Mouse (Mus musculus) kidney, postnatal 0 days (tissue): ENCODE data around the gene Tgm3. TPM values are rescaled to one million over a fixed set of nuclear protein-coding genes. Genes with fewer than 3 reads are reported as not detected.

Experiments
- ATAC-seq: fragments of 200-750 bp; cut with Nextera tagmentation; replicated peaks from 2 replicates; pipeline ENCODE4 v1.8.0; 2017; ENCODE audit warnings: low read depth, moderate number of reproducible peaks, moderate TSS enrichment, moderate library complexity; ENCODE audit not compliant: low FRiP score
- DNase-seq: peaks from one replicate; pipeline ENCODE4 v3.0.0-alpha.2; 2016; ENCODE audit warnings: low spot score
- H3K27ac ChIP-seq: fragments of 300-500 bp; sonication (generic); 2 replicates; pipeline ENCODE4 v1.5.1; 2014; ENCODE audit warnings: mild to moderate bottlenecking
- H3K27me3 ChIP-seq: fragments of 300-500 bp; sonication (generic); 2 replicates; pipeline ENCODE4 v1.6.1; 2014; ENCODE audit warnings: low read length, mixed read lengths; ENCODE audit not compliant: insufficient read depth
- H3K36me3 ChIP-seq: fragments of 300-500 bp; sonication (generic); 2 replicates; pipeline ENCODE4 v1.6.1; 2014; ENCODE audit warnings: low read length, mixed read lengths; ENCODE audit not compliant: insufficient read depth
- H3K4me1 ChIP-seq: fragments of 300-500 bp; sonication (generic); replicated peaks from 2 replicates; pipeline ENCODE4 v1.6.1; 2014; ENCODE audit warnings: antibody characterized with exemption, low read length, mixed read lengths; ENCODE audit not compliant: insufficient read depth
- H3K4me2 ChIP-seq: fragments of 300-500 bp; sonication (generic); 2 replicates; pipeline ENCODE4 v1.6.1; 2014; ENCODE audit warnings: mild to moderate bottlenecking, low read length, moderate library complexity, mixed read lengths
- H3K4me3 ChIP-seq: fragments of 300-500 bp; sonication (generic); replicated peaks from 2 replicates; pipeline ENCODE4 v1.5.1; 2014; ENCODE audit warnings: low read depth, low read length
- H3K9ac ChIP-seq: fragments of 300-500 bp; sonication (generic); 2 replicates; pipeline ENCODE4 v1.6.1; 2014; ENCODE audit warnings: low read depth, low read length
- H3K9me3 ChIP-seq: fragments of 300-500 bp; sonication (generic); replicated peaks from 2 replicates; pipeline ENCODE4 v1.6.1; 2016; ENCODE audit warnings: low read length, inconsistent platforms, mixed read lengths
- CTCF ChIP-seq: IDR thresholded peaks from 2 replicates; pipeline ENCODE4 v1.5.1; 2016; ENCODE audit warnings: antibody characterized with exemption, low read depth, mild to moderate bottlenecking, moderate library complexity
- WGBS: fragments of 180-500 bp; shearing (Covaris S2); extraction: QIAGEN DNeasy Blood & Tissue Kit; methylation state at CpG from one replicate; pipeline ENCODE4 v1.1.7; 2014; 5-methylcytosine and 5-hydroxymethylcytosine counted together
- polyA plus RNA-seq: library from polyadenylated mRNA; unstranded; fragments of >200 nt; fragmentation: Nextera tagmentation; extraction: Ambion mirVana; gene quantifications from 2 replicates; pipeline ENCODE4 v1.2.1, GENCODE M21; 2015

The Tgm3 gene
- polyA plus RNA-seq, 1 experiment from 2014 or later, result not detected

GRCm38 (mm10) chr2:130029826-130030225 is 17.7 kb downstream of the Tgm3 start:
- Histone ChIP-seq H3K27me3 (no peaks in the 10 kb centered on the region), H3K4me3 (no peak overlapping the region), H3K9me3 (no peaks in the 10 kb centered on the region), H3K27ac (no peak overlapping the region), H3K4me2 (no peak overlapping the region), H3K4me1 (no peaks in the 10 kb centered on the region), H3K9ac (no peak overlapping the region), H3K36me3 (no peaks in the 10 kb centered on the region)
- 84% methylated on average over 11 of the region's 11 CpGs for WGBS
- TF ChIP-seq CTCF, result no peak
- ATAC-seq (no peak), DNase-seq (no peak)

GRCm38 (mm10) chr2:130032661-130033060 is 20.5 kb downstream of the Tgm3 start:
- Histone ChIP-seq H3K9ac (no peak overlapping the region), H3K4me1 (no peaks in the 10 kb centered on the region), H3K4me2 (no peak overlapping the region), H3K27me3 (no peaks in the 10 kb centered on the region), H3K36me3 (no peaks in the 10 kb centered on the region), H3K4me3 (no peak overlapping the region), H3K27ac (no peak overlapping the region), H3K9me3 (no peaks in the 10 kb centered on the region)
- WGBS, result 62% methylated on average over 3 of the region's 3 CpGs
- ATAC-seq, result no peak
- no peak for TF ChIP-seq CTCF
- DNase-seq, result no peak

GRCm38 (mm10) chr2:130036846-130037245 is 24.7 kb downstream of the Tgm3 start:
- TF ChIP-seq CTCF, result no peak
- Histone ChIP-seq H3K27ac (no peak overlapping the region), H3K9ac (no peak overlapping the region), H3K4me1 (no peaks in the 10 kb centered on the region), H3K4me3 (no peak overlapping the region), H3K36me3 (no peaks in the 10 kb centered on the region), H3K9me3 (no peaks in the 10 kb centered on the region), H3K4me2 (no peak overlapping the region), H3K27me3 (no peaks in the 10 kb centered on the region)
- ATAC-seq (no peak), DNase-seq (no peak)
- WGBS, result 69% methylated on average over 8 of the region's 8 CpGs

DNA sequence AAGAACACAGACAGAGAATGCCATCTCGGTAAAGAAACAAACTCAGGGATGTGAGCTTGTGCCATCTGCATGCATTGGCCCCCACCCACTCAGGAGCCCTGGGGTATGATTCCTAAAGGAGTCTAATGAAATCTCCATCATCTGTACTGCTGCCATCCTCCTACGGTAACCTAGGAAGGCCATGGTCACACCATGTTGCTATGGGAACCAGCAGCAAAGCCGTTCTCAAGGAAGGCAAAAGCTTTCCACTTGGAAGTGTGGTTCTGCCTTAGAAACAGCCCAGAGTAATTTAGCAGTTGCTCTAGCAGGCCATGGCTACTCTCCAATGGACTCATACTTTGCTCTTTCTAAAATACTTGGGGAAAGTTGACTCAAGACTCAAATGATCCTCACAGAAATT is 26.8 kb downstream of the Tgm3 start:
- ATAC-seq (no peak), DNase-seq (no peak)
- Histone ChIP-seq H3K27me3 (no peaks in the 10 kb centered on the region), H3K9me3 (no peaks in the 10 kb centered on the region), H3K4me3 (no peak overlapping the region), H3K27ac (no peak overlapping the region), H3K36me3 (no peaks in the 10 kb centered on the region), H3K4me1 (no peaks in the 10 kb centered on the region), H3K9ac (no peak overlapping the region), H3K4me2 (no peak overlapping the region)
- no peak for TF ChIP-seq CTCF
- WGBS, result 42% methylated on average over 3 of the region's 3 CpGs

GRCm38 (mm10) chr2:130040190-130040886 is 28.2 kb downstream of the Tgm3 start:
- ATAC-seq, result no peak
- Histone ChIP-seq H3K9ac (no peak overlapping the region), H3K4me3 (no peak overlapping the region)

GRCm38 (mm10) chr2:130043835-130044234 is 31.7 kb downstream of the Tgm3 start:
- WGBS, result 79% methylated on average over 4 of the region's 4 CpGs
- ATAC-seq, result no peak
- Histone ChIP-seq H3K4me3 (no peak overlapping the region), H3K4me2 (no peak overlapping the region), H3K27ac (no peak overlapping the region), H3K9ac (no peak overlapping the region), H3K27me3 (no peaks in the 10 kb centered on the region), H3K36me3 (no peaks in the 10 kb centered on the region), H3K4me1 (no peaks in the 10 kb centered on the region), H3K9me3 (no peaks in the 10 kb centered on the region)
- no peak for DNase-seq
- TF ChIP-seq CTCF, result no peak

More at GRCm38 (mm10) chr2:130040190-130040886, 28.2 kb downstream of the Tgm3 start:
- Histone ChIP-seq H3K27ac (no peak overlapping the region), H3K4me2 (no peak overlapping the region), H3K9me3 (no peaks in the 10 kb centered on the region), H3K4me1 (no peaks in the 10 kb centered on the region), H3K27me3 (no peaks in the 10 kb centered on the region), H3K36me3 (no peaks in the 10 kb centered on the region)
- 68% methylated on average over 6 of the region's 6 CpGs for WGBS
- TF ChIP-seq CTCF, result no peak
- no peak for DNase-seq
